Mouse (Mus musculus): ENCODE data around the gene Tjp2.

GRCm38 (mm10) chr19:24153266-24154023 is 71.4 kb downstream of the Tjp2 start:
- TF ChIP-seq CTCF (IDR thresholded peaks at IDR 0.05; ENCODE audit: borderline replicate concordance, control insufficient read depth, extremely low read depth, insufficient read depth, low read length, poor library complexity), result no peak
- TF ChIP-seq POLR2A (IDR thresholded peaks at IDR 0.05; ENCODE audit: control insufficient read depth, extremely low read depth, insufficient read depth, low read length, poor library complexity), result no peak

Data from thymus, adult 2 months (tissue).